Mouse (Mus musculus) large intestine, adult 2 months (tissue): ENCODE data around the gene 4930447C04Rik. TPM values are rescaled to one million over a fixed set of nuclear protein-coding genes. Genes with fewer than 3 reads are reported as not detected.
A peak's percentile ranks its signal among the peaks of the same experiment; 100 is the strongest.

ENCODE experiments used
- DNase-seq: peaks from one replicate; pipeline ENCODE4 v3.0.0-alpha.2; 2012; ENCODE audit warnings: low read depth, low spot score
- WGBS: fragments of 180-500 bp; shearing (Covaris S2); methylation state at CpG from one replicate; pipeline ENCODE4 v1.1.7; 2018; 5-methylcytosine and 5-hydroxymethylcytosine counted together
- polyA plus RNA-seq: library from polyadenylated mRNA; depleted of rRNA; stranded (reverse); fragments of >200 nt; gene quantifications from 2 replicates; pipeline ENCODE4 v1.2.3, GENCODE M21; 2012; rRNA removed

The 4930447C04Rik gene
- polyA plus RNA-seq: not detected in 2 replicates

DNA sequence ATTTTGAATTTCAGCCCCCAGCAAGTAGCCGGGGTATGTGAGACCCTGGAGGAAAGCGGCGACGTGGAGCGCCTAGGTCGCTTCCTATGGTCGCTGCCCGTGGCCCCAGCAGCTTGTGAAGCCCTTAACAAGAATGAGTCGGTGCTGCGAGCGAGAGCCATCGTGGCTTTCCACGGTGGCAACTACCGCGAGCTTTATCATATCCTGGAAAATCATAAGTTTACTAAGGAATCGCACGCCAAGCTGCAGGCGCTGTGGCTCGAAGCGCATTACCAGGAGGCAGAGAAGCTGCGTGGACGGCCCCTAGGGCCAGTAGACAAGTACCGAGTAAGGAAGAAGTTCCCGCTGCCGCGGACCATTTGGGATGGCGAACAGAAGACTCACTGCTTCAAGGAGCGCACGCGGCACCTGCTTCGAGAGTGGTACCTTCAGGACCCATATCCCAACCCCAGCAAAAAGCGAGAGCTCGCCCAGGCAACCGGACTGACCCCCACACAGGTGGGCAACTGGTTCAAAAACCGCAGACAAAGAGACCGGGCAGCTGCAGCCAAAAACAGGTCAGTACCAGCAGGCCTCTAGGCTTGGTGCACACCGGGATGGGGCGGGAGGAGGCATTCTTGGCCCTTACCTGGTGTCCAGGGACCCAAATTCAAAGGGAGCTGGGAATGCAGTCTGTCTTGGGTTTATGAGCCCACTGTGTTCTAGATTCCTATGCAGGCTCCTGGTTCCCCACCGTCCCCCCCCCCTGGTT lies at the start of gene 4930447C04Rik:
Gene 4930447C04Rik (minus strand): TSS at position 704 of the 751 bp plus-strand sequence.
- no peak for DNase-seq
- WGBS: 4% methylated on average over 39 of the region's 39 CpGs

- 42% methylated on average over 8 of the region's 8 CpGs for WGBS
- no peak for DNase-seq
Measured at GRCm38 (mm10) chr12:72983071-72983857, 42.7 kb upstream of the 4930447C04Rik start.

- 48% methylated on average over 10 of the region's 10 CpGs for WGBS
- DNase-seq: no peak
Measured at GRCm38 (mm10) chr12:72982616-72983015, 42.0 kb upstream of the 4930447C04Rik start.

DNA sequence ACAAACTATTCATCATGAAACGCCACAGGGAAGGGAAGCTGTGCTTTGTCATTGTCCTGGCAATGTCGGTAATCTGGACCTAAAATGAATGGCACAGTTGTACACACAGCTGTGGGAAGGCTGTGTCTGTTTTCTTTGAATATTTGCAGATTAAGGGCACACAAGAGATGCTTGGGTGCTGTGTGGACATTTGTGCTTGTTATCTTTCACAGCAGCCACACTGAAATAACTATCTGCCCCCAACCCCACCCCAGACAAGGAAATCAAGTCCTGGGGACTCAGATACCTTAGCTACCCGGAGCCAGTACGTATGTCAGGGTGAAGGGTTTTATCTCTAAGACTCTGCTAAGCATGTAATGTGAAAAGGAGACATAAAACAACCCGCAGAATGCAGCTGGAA lies 38.7 kb upstream of the 4930447C04Rik start:
- DNase-seq: no peak
- whole genome bisulfite sequencing: 66% methylated on average over 5 of the region's 5 CpGs

GRCm38 (mm10) chr12:72977851-72978250 lies 37.3 kb upstream of the 4930447C04Rik start:
- WGBS: 64% methylated on average over 3 of the region's 3 CpGs
- no peak for DNase-seq

DNA sequence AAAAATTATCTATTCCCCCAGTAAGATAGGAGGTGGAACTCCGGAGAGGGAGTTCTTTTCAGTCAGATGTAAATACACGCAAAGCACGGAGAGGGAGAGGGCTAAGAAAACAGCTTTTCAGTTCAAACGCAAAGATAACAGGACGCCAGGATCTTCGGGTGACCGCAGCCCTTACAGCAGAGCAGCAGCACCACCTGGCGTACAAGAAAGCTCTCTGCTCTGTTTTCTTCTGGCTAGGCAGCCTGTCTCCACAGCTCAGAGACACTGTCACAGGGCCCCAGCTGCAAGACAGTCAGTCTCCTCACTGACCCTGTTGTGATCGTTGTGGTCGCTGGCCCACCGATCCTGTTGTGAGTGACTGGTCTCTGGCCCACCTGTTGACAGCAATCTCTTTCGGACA lies 36.1 kb upstream of the 4930447C04Rik start:
- peak; percentile 10 for DNase-seq
- 2% methylated on average over 12 of the region's 12 CpGs for WGBS

- WGBS: 14% methylated on average over 7 of the region's 7 CpGs
- no peak for DNase-seq
Measured at GRCm38 (mm10) chr12:72976172-72976571, 35.6 kb upstream of the 4930447C04Rik start.

- WGBS: 2% methylated on average over 6 of the region's 6 CpGs
- peak; percentile 21 for DNase-seq
Measured at GRCm38 (mm10) chr12:72973161-72973560, 32.6 kb upstream of the 4930447C04Rik start.

DNA sequence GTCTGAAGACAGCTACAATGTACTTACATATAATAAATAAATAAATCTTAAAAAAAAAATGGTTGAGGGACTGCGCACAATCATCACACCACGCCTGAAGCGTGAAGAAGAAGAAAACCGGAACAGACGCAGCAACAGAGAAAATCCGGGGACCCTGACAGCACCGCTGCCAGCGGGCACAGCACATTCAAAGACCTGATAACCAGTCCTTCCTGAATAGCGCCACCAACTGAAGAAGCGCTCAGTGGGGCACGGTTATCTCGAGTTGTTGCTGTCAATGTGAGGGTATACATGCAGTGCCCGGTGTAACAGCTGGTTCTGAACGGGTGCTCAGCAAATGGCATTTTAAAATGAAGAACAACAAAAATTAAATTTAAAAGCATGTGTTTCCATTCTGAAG lies 30.0 kb upstream of the 4930447C04Rik start:
- 71% methylated on average over 14 of the region's 14 CpGs for WGBS
- no peak for DNase-seq

GRCm38 (mm10) chr12:72967541-72967940 lies 27.0 kb upstream of the 4930447C04Rik start:
- WGBS: 81% methylated on average over 7 of the region's 7 CpGs
- no peak for DNase-seq

GRCm38 (mm10) chr12:72962761-72963160 lies 22.2 kb upstream of the 4930447C04Rik start:
- WGBS: 67% methylated on average over 6 of the region's 6 CpGs
- no peak for DNase-seq

GRCm38 (mm10) chr12:72958446-72958845 lies 17.9 kb upstream of the 4930447C04Rik start:
- DNase-seq: no peak
- 93% methylated on average over 3 of the region's 3 CpGs for WGBS

GRCm38 (mm10) chr12:72957829-72958424 lies 17.4 kb upstream of the 4930447C04Rik start:
- WGBS: 57% methylated on average over 6 of the region's 6 CpGs
- DNase-seq: no peak

DNA sequence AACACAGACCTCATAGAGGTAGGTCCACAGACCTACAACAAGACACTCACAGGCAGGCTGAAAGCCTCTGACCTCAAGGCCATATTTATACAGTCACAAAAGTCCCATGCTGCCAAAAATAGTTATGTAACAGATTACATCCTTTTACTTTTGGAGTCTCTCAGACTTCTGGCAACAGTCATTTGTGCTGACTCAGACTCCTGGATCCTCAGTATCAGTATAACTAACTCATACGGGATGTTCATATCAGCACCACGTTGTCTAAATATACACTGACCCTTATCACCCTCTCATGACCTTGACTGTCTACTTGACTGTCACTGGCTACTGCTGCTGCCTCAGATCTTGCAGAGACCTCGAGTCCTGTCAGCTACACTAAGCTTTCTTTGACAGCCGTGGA lies 14.3 kb upstream of the 4930447C04Rik start:
- DNase-seq: no peak
- 32% methylated on average over 4 of the region's 4 CpGs for WGBS

GRCm38 (mm10) chr12:72953858-72954257 lies 13.3 kb upstream of the 4930447C04Rik start:
- DNase-seq: no peak
- WGBS: 85% methylated on average over 5 of the region's 5 CpGs

DNA sequence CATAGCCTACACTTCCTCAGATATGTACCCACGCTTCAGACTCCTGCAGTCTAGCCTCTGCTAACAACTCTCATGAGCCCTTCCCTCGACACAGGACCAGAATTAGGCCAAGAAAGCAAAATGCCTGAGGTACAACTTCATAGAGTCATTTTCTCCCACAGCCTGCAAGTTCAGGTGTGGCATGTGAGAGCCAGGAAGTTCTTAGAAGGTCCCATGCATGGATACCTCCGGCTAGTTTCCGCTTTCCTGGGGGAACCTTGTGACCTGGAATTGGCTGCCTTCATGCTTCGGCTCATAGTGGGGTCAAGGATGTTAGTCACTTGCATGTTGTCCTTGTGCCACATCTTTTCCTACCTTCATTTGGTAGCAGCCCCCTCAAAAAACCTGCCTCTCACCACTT lies 12.5 kb upstream of the 4930447C04Rik start:
- DNase-seq: no peak
- 78% methylated on average over 5 of the region's 5 CpGs for WGBS

- WGBS: 19% methylated on average over 2 of the region's 2 CpGs
- no peak for DNase-seq
Measured at GRCm38 (mm10) chr12:72947335-72947734, 6.8 kb upstream of the 4930447C04Rik start.

GRCm38 (mm10) chr12:72946805-72947204 lies 6.2 kb upstream of the 4930447C04Rik start:
- DNase-seq: no peak

GRCm38 (mm10) chr12:72946064-72946395 lies 5.5 kb upstream of the 4930447C04Rik start:
- WGBS: 13% methylated on average over 8 of the region's 8 CpGs
- no peak for DNase-seq

- WGBS: 2% methylated on average over 89 of the region's 89 CpGs
- no peak for DNase-seq
Measured at GRCm38 (mm10) chr12:72945301-72946063, 4.9 kb upstream of the 4930447C04Rik start.
